Mouse (Mus musculus) liver, adult (tissue): Measurements from ENCODE around the gene Inpp4b.

Source experiments
- GATA4 ChIP-seq: IDR thresholded peaks from 2 replicates; pipeline ENCODE4 v1.6.1; 2014; ENCODE audit warnings: mild to moderate bottlenecking, low read length; ENCODE audit not compliant: insufficient replicate concordance

The Inpp4b gene

GRCm38 (mm10) chr8:81798501-81798900 lies 456.1 kb downstream of the Inpp4b start:
- no peak for TF ChIP-seq GATA4

- no peak for TF ChIP-seq GATA4
Measured at GRCm38 (mm10) chr8:81800792-81801191, 458.4 kb downstream of the Inpp4b start.

- no peak for TF ChIP-seq GATA4
Measured at GRCm38 (mm10) chr8:81806797-81807196, 464.4 kb downstream of the Inpp4b start.

- TF ChIP-seq GATA4, result no peak
Measured at GRCm38 (mm10) chr8:81807578-81807977, 465.2 kb downstream of the Inpp4b start.

- TF ChIP-seq GATA4, result no peak
Measured at GRCm38 (mm10) chr8:81808406-81808805, 466.1 kb downstream of the Inpp4b start.

- TF ChIP-seq GATA4, result no peak
Measured at GRCm38 (mm10) chr8:81812051-81812751, 469.8 kb downstream of the Inpp4b start.

GRCm38 (mm10) chr8:81814742-81815141 lies 472.4 kb downstream of the Inpp4b start:
- TF ChIP-seq GATA4, result no peak

GRCm38 (mm10) chr8:81815551-81815950 lies 473.2 kb downstream of the Inpp4b start:
- TF ChIP-seq GATA4, result no peak

- TF ChIP-seq GATA4, result no peak
Measured at GRCm38 (mm10) chr8:81823121-81823520, 480.8 kb downstream of the Inpp4b start.

GRCm38 (mm10) chr8:81824975-81825374 lies 482.6 kb downstream of the Inpp4b start:
- no peak for TF ChIP-seq GATA4

GRCm38 (mm10) chr8:81826406-81826805 lies 484.1 kb downstream of the Inpp4b start:
- TF ChIP-seq GATA4, result no peak

- no peak for TF ChIP-seq GATA4
Measured at GRCm38 (mm10) chr8:81827306-81827913, 485.1 kb downstream of the Inpp4b start.

GRCm38 (mm10) chr8:81831430-81831829 lies 489.1 kb downstream of the Inpp4b start:
- no peak for TF ChIP-seq GATA4

GRCm38 (mm10) chr8:81833852-81834251 lies 491.5 kb downstream of the Inpp4b start:
- no peak for TF ChIP-seq GATA4

- no peak for TF ChIP-seq GATA4
Measured at GRCm38 (mm10) chr8:81840512-81840911, 498.2 kb downstream of the Inpp4b start.

- TF ChIP-seq GATA4, result no peak
Measured at GRCm38 (mm10) chr8:81844104-81844982, 502.0 kb downstream of the Inpp4b start.
